Mouse (Mus musculus): ENCODE data around the gene Gata2. TPM values are rescaled to one million over a fixed set of nuclear protein-coding genes. Genes with fewer than 3 reads are reported as not detected.
A peak's percentile ranks its signal among the peaks of the same experiment; 100 is the strongest.

Gene Gata2
- polyA plus RNA-seq, 1 experiment from 2014 or later: 18.6 TPM

DNA sequence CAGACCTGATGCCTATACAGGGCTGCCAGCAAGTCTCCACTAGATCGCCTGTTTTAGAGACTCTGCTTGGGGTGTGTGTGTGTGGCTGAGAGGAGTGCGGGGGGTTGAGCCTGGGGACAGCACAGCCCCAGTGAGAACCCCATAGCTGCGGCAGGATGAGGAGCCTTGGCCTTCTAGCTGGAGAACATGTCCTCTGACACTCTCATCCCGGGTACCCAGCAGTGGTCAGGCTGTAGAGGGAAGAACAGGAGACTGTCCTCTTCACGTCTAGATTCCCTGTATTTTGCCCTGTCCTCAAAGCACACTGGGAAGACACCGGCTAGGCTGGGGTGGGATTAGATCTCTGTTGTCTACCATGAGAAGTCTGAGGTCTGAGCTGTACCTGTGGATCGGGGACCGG is 41.8 kb downstream of the Gata2 start:
- H3K36me3 ChIP-seq (ENCODE audit: control insufficient read depth, insufficient read depth, low read length): no peaks in the 10 kb centered on the region
- H3K27me3 ChIP-seq (ENCODE audit: control insufficient read depth, insufficient read depth, low read length): peaks cover 28% of the 10 kb centered on the region
- no peak for ATAC-seq (ENCODE audit: insufficient number of reproducible peaks, insufficient read depth, low FRiP score, low read depth)
- H3K4me2 ChIP-seq (ENCODE audit: low read length): no peak overlapping the region
- H3K27ac ChIP-seq (replicated peaks in 1 of 2; ENCODE audit: control insufficient read depth in 1 of 2, insufficient read depth in 1 of 2, low read depth in 2 of 2, low read length in 2 of 2): no peak overlapping the region
- H3K4me3 ChIP-seq (ENCODE audit: control insufficient read depth in 1 of 2, insufficient read depth in 1 of 2, low read depth in 1 of 2, low read length in 2 of 2): no peak overlapping the region
- 35% methylated on average over 8 of the region's 8 CpGs for WGBS
- peaks cover 11 to 15% of the 10 kb centered on the region in 2 experiments for H3K4me1 ChIP-seq (ENCODE audit: control insufficient read depth in 2 of 2, insufficient read depth in 2 of 2, low read length in 2 of 2)
- no peaks in the 10 kb centered on the region for H3K9me3 ChIP-seq (ENCODE audit: control insufficient read depth, low read length)
- H3K9ac ChIP-seq (ENCODE audit: low read length): 0 out of 2 replicates have a peak overlapping the region, but pooled peaks have one; percentile 54

DNA sequence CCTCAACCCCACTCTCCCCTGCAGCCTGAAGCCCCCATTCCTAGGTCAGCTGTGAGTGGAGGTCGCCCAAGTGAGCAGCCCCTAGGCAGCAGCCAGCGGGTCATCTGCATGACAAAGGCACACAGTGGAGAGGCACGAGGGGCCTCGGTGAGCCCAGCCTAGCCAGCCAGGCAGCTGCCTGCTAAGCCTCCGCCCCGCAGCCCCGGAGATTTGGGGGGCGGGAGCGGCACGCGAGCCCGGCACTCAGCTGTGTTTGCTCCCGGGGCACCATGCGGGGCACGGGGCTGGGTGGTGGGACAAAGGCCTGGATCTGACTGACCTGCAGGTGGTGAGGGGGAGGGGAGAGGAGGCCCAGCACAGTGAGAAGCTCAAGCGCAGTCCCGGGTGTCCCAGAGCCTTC is 42.3 kb downstream of the Gata2 start:
- peak overlapping the region; percentile 57 for H3K4me2 ChIP-seq (ENCODE audit: low read length)
- H3K36me3 ChIP-seq (ENCODE audit: control insufficient read depth, insufficient read depth, low read length): no peaks in the 10 kb centered on the region
- H3K9me3 ChIP-seq (ENCODE audit: control insufficient read depth, low read length): no peaks in the 10 kb centered on the region
- WGBS: 3% methylated on average over 17 of the region's 17 CpGs
- peaks cover 28% of the 10 kb centered on the region for H3K27me3 ChIP-seq (ENCODE audit: control insufficient read depth, insufficient read depth, low read length)
- no peak overlapping the region for H3K27ac ChIP-seq (replicated peaks in 1 of 2; ENCODE audit: control insufficient read depth in 1 of 2, insufficient read depth in 1 of 2, low read depth in 2 of 2, low read length in 2 of 2)
- H3K4me1 ChIP-seq (ENCODE audit: control insufficient read depth in 2 of 2, insufficient read depth in 2 of 2, low read length in 2 of 2): peaks cover 11 to 15% of the 10 kb centered on the region in 2 experiments
- no peak for ATAC-seq (ENCODE audit: insufficient number of reproducible peaks, insufficient read depth, low FRiP score, low read depth)
- peak overlapping the region; percentile 54; the same call in 1 of the 2 replicates for H3K9ac ChIP-seq (ENCODE audit: low read length)
- H3K4me3 ChIP-seq (ENCODE audit: control insufficient read depth in 1 of 2, insufficient read depth in 1 of 2, low read depth in 1 of 2, low read length in 2 of 2): no peak overlapping the region

DNA sequence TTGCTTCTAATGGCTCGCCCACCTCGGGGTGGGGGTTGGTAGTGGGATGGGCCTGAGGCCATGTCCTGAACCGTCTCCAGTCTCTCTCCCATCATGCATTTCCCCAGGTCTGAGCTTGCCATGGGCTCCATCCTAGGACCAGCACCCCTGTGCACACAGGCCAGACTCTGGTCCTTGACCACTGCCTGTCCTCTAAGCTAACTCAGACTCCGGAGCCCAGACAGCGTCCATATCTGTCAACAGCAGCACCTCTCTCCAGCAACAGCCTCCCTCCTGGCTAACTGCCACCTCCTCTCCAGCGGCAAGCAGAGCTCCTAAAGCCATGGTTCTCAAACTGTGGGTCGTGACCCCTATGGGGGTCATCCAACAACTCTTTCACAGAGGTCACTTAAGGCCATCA is 42.8 kb downstream of the Gata2 start:
- peaks cover 28% of the 10 kb centered on the region for H3K27me3 ChIP-seq (ENCODE audit: control insufficient read depth, insufficient read depth, low read length)

DNA sequence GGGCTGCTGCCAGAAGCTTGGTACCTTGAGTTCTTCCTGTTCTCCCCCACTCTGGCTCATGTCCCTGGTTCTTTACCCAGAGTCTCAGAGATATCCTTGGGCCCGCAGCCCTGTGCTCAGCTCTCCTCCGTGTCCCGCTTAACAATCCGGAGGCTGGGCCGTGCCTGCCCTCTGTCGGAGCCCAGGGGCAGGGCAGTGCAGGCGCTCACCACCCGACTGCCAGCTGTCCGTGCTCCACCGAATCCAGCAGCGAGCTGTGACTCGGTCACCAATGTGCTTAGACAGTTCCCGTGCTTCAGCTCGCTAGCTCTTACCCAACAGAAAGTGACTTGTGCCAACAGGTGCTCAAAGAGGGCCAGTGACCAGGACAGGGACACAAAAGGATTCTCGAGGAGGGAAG is 48.9 kb downstream of the Gata2 start:
- Histone ChIP-seq H3K9ac (ENCODE audit: low read length) (no peak overlapping the region), H3K36me3 (ENCODE audit: control insufficient read depth, insufficient read depth, low read length) (no peaks in the 10 kb centered on the region), H3K27me3 (ENCODE audit: control insufficient read depth, insufficient read depth, low read length) (peaks cover 17% of the 10 kb centered on the region), H3K4me2 (ENCODE audit: low read length) (0 out of 2 replicates have a peak overlapping the region, but pooled peaks have one; percentile 16), H3K4me1 (ENCODE audit: control insufficient read depth in 2 of 2, insufficient read depth in 2 of 2, low read length in 2 of 2) (peaks cover 0 to 3% of the 10 kb centered on the region in 2 experiments; a peak in 1 of 4 replicates), H3K4me3 (ENCODE audit: control insufficient read depth in 1 of 2, insufficient read depth in 1 of 2, low read depth in 1 of 2, low read length in 2 of 2) (no peak overlapping the region), H3K9me3 (ENCODE audit: control insufficient read depth, low read length) (no peaks in the 10 kb centered on the region), H3K27ac (replicated peaks in 1 of 2; ENCODE audit: control insufficient read depth in 1 of 2, insufficient read depth in 1 of 2, low read depth in 2 of 2, low read length in 2 of 2) (no peak overlapping the region)
- 1% methylated on average over 15 of the region's 15 CpGs for WGBS
- ATAC-seq (ENCODE audit: insufficient number of reproducible peaks, insufficient read depth, low FRiP score, low read depth): peak; percentile 52

More for the DNA sequence above, 42.8 kb downstream of the Gata2 start:
- ATAC-seq (ENCODE audit: insufficient number of reproducible peaks, insufficient read depth, low FRiP score, low read depth): no peak
- no peak overlapping the region for H3K27ac ChIP-seq (replicated peaks in 1 of 2; ENCODE audit: control insufficient read depth in 1 of 2, insufficient read depth in 1 of 2, low read depth in 2 of 2, low read length in 2 of 2)
- no peaks in the 10 kb centered on the region for H3K9me3 ChIP-seq (ENCODE audit: control insufficient read depth, low read length)
- H3K4me3 ChIP-seq (ENCODE audit: control insufficient read depth in 1 of 2, insufficient read depth in 1 of 2, low read depth in 1 of 2, low read length in 2 of 2): no peak overlapping the region
- H3K9ac ChIP-seq (ENCODE audit: low read length): 0 out of 2 replicates have a peak overlapping the region, but pooled peaks have one; percentile 54
- 10% methylated on average over 7 of the region's 7 CpGs for WGBS
- H3K4me2 ChIP-seq (ENCODE audit: low read length): peak overlapping the region; percentile 57
- no peaks in the 10 kb centered on the region for H3K36me3 ChIP-seq (ENCODE audit: control insufficient read depth, insufficient read depth, low read length)
- H3K4me1 ChIP-seq (ENCODE audit: control insufficient read depth in 2 of 2, insufficient read depth in 2 of 2, low read length in 2 of 2): peaks cover 11 to 15% of the 10 kb centered on the region in 2 experiments

DNA sequence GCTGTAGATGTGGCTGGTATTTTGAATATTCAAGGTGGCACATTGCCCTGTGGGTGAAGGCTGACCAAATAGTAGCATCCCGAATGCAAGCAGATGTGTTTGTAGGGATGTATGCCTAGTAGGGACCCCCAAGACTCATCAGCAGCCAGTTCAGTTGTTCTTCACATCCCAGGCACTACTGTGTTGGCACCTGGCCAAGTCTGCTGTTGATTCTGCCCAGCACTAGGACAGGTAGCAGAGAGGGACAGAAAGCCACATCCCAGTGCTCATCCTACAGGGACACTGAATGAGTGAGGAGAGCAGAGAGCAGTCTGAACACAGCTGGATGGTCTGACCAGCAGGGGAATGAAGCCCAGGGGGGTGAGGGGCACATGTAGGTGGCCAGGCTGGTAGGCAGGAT is 55.5 kb downstream of the Gata2 start:
- Histone ChIP-seq H3K4me3 (ENCODE audit: control insufficient read depth in 1 of 2, insufficient read depth in 1 of 2, low read depth in 1 of 2, low read length in 2 of 2) (no peak overlapping the region), H3K9me3 (ENCODE audit: control insufficient read depth, low read length) (no peaks in the 10 kb centered on the region), H3K27ac (replicated peaks in 1 of 2; ENCODE audit: control insufficient read depth in 1 of 2, insufficient read depth in 1 of 2, low read depth in 2 of 2, low read length in 2 of 2) (no peak overlapping the region), H3K4me2 (ENCODE audit: low read length) (no peak overlapping the region), H3K36me3 (ENCODE audit: control insufficient read depth, insufficient read depth, low read length) (no peaks in the 10 kb centered on the region), H3K4me1 (ENCODE audit: control insufficient read depth in 2 of 2, insufficient read depth in 2 of 2, low read length in 2 of 2) (peaks cover 7 to 12% of the 10 kb centered on the region in 2 experiments; a peak in 2 of 4 replicates), H3K27me3 (ENCODE audit: control insufficient read depth, insufficient read depth, low read length) (0 out of 2 replicates have a peak, but pooled peaks cover 4% of the 10 kb centered on the region), H3K9ac (ENCODE audit: low read length) (no peak overlapping the region)
- 88% methylated on average over 1 of the region's 1 CpGs for WGBS
- no peak for ATAC-seq (ENCODE audit: insufficient number of reproducible peaks, insufficient read depth, low FRiP score, low read depth)

DNA sequence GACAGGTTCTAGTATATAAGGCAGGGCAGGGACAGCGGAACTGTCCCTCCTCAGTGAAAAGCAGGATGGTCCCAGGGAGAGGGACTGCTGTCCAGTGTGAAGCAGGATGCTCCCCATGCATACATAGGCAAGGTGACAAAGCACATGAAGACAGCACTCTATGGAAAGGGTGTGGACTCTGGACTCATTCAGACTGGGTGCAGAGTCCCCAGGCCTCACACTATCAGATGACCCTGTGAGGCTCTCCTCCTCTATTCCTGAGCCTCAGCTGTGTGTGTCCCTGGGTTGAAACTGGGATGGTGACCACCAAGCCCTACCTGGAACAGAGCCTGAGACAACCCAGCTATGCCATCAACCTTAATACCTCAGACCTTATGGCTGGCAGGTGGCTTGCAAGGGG is 57.7 kb downstream of the Gata2 start:
- 0 out of 2 replicates have a peak, but pooled peaks cover 4% of the 10 kb centered on the region for H3K27me3 ChIP-seq (ENCODE audit: control insufficient read depth, insufficient read depth, low read length)
- peaks cover 15 to 24% of the 10 kb centered on the region in 2 experiments; a peak in 3 of 4 replicates for H3K4me1 ChIP-seq (ENCODE audit: control insufficient read depth in 2 of 2, insufficient read depth in 2 of 2, low read length in 2 of 2)
- no peak overlapping the region for H3K27ac ChIP-seq (replicated peaks in 1 of 2; ENCODE audit: control insufficient read depth in 1 of 2, insufficient read depth in 1 of 2, low read depth in 2 of 2, low read length in 2 of 2)
- WGBS: 92% methylated on average over 1 of the region's 1 CpGs
- no peak overlapping the region for H3K4me2 ChIP-seq (ENCODE audit: low read length)
- no peak overlapping the region for H3K4me3 ChIP-seq (ENCODE audit: control insufficient read depth in 1 of 2, insufficient read depth in 1 of 2, low read depth in 1 of 2, low read length in 2 of 2)
- no peaks in the 10 kb centered on the region for H3K9me3 ChIP-seq (ENCODE audit: control insufficient read depth, low read length)
- H3K36me3 ChIP-seq (ENCODE audit: control insufficient read depth, insufficient read depth, low read length): no peaks in the 10 kb centered on the region
- H3K9ac ChIP-seq (ENCODE audit: low read length): no peak overlapping the region
- no peak for ATAC-seq (ENCODE audit: insufficient number of reproducible peaks, insufficient read depth, low FRiP score, low read depth)

DNA sequence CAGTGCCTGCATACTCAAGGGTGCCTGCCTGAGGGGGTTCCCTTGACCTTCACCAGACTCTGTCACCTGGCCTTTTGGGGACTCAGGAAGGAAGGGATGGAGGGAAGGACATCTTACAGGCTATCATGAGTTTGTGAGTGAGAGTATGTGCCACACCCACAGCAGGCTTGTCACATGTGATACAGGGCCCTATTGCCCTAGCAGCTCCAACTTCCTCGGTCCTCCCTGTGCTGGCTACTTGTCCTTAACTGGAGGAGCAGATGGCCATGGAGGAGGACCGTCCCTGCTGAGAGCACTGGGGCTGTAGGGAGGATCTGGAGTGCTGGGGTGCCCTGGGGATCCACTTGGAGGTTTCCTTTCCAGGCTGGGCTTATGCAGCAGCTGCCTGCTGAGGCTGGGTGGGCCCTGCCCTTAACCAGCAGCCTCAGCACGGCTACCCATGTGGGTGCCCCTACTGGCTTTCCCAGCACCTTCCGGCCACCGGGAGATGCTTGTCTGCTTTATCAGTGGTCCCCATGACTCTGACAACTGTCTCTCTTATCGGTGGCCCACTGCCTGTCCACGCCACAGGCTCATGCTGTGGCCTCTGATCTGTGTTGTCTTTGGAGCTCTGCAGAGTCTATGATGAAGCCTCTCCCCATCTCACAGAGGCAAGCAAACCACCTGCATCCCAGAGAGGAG is 58.2 kb downstream of the Gata2 start:
- no peak overlapping the region for H3K27ac ChIP-seq (replicated peaks in 1 of 2; ENCODE audit: control insufficient read depth in 1 of 2, insufficient read depth in 1 of 2, low read depth in 2 of 2, low read length in 2 of 2)
- no peak overlapping the region for H3K9ac ChIP-seq (ENCODE audit: low read length)
- no peaks in the 10 kb centered on the region for H3K9me3 ChIP-seq (ENCODE audit: control insufficient read depth, low read length)
- no peak overlapping the region for H3K4me3 ChIP-seq (ENCODE audit: control insufficient read depth in 1 of 2, insufficient read depth in 1 of 2, low read depth in 1 of 2, low read length in 2 of 2)
- no peaks in the 10 kb centered on the region for H3K36me3 ChIP-seq (ENCODE audit: control insufficient read depth, insufficient read depth, low read length)
- H3K4me1 ChIP-seq (ENCODE audit: control insufficient read depth in 2 of 2, insufficient read depth in 2 of 2, low read length in 2 of 2): peaks cover 16 to 29% of the 10 kb centered on the region in 2 experiments; a peak in 3 of 4 replicates
- 58% methylated on average over 7 of the region's 7 CpGs for WGBS
- ATAC-seq (ENCODE audit: insufficient number of reproducible peaks, insufficient read depth, low FRiP score, low read depth): no peak
- 0 out of 2 replicates have a peak, but pooled peaks cover 4% of the 10 kb centered on the region for H3K27me3 ChIP-seq (ENCODE audit: control insufficient read depth, insufficient read depth, low read length)
- H3K4me2 ChIP-seq (ENCODE audit: low read length): no peak overlapping the region
